Mouse (Mus musculus) bone marrow, adult 2 months (tissue): ENCODE data around the gene Mrm3.

ENCODE experiments used
- CTCF ChIP-seq: fragments of 200-500 bp; IDR thresholded peaks from 2 replicates; pipeline ENCODE4 v1.5.1; 2011; ENCODE audit warnings: low read length, control low read depth; ENCODE audit not compliant: control insufficient read depth, insufficient read depth
- POLR2A ChIP-seq: fragments of 200-500 bp; IDR thresholded peaks from 2 replicates; pipeline ENCODE4 v1.6.1; 2011; ENCODE audit warnings: low read depth, mild to moderate bottlenecking, control low read depth, low read length, borderline replicate concordance; ENCODE audit not compliant: control insufficient read depth

DNA sequence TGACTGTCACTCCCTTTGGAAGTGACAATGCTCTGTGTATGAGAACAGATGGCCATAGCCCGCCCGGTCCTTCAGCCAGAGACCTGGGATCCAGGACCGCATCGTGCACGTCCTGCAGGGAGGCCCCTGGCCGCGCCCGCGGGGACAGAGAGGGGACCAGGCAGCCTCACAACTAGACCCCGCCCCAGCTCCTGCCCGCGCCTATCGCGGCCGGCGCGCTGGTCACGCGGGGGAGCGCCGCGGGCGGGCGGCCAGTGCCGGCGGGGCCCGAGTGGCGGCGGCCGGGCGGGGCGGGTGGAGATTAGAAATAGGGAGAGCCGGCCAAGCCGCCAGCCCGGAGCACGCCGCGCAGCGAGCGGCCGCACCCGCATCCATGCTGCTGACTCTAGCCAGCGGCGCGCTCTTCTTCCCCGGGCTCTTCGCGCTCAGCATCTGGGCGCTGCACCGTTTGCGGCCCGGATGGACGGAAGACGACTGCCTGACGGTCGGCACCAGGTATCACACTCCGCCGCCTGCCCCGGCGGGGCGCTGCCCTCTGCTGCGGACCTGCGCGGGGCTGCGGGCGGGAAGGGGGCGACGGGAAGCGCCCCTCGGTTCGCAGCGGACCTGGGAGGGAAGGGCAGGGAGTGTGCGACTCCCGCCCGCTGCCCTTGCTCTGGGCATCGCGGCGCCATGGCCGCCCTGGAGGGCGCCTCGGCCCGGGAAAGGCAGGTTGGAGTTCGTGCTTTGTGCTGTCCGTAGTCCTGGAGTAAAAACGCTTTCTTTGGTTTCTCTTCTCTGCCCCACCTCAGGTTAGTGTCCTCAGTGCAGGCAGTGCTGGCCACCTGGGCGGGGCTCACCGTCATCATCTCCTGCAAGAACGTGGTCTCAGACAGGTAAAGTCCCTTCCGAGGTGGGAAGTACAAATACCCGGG lies 41.5 kb upstream of the Mrm3 start:
- TF ChIP-seq CTCF (no peak), POLR2A (0 out of 2 replicates have a peak, but pooled peaks have one; percentile 12)
